Mouse (Mus musculus) midbrain, postnatal 0 days (tissue): Measurements from ENCODE around the gene Slc12a9. TPM values are rescaled to one million over a fixed set of nuclear protein-coding genes. Genes with fewer than 3 reads are reported as not detected.

Source experiments
- ATAC-seq: fragments of 200-750 bp; cut with Nextera tagmentation; 2 replicates; pipeline ENCODE4 v1.8.0; 2017; ENCODE audit warnings: moderate number of reproducible peaks, mild to moderate bottlenecking, moderate TSS enrichment, moderate library complexity; ENCODE audit not compliant: low FRiP score
- DNase-seq: peaks from one replicate; pipeline ENCODE4 v3.0.0-alpha.2; 2015; ENCODE audit warnings: low spot score
- H3K27ac ChIP-seq: fragments of 300-500 bp; sonication (generic); 2 replicates; pipeline ENCODE4 v1.5.1; 2014; ENCODE audit warnings: low read depth, mild to moderate bottlenecking, low read length, mixed read lengths
- H3K27me3 ChIP-seq: fragments of 300-500 bp; sonication (generic); 2 replicates; pipeline ENCODE4 v1.6.1; 2014; ENCODE audit warnings: low read length, control low read depth, mixed read lengths; ENCODE audit not compliant: insufficient read depth
- H3K36me3 ChIP-seq: fragments of 300-500 bp; sonication (generic); 2 replicates; pipeline ENCODE4 v1.6.1; 2014; ENCODE audit warnings: low read length, control low read depth, mixed read lengths; ENCODE audit not compliant: insufficient read depth
- H3K4me1 ChIP-seq: fragments of 300-500 bp; sonication (generic); 2 replicates; pipeline ENCODE4 v1.6.1; 2014; ENCODE audit warnings: mild to moderate bottlenecking, control low read depth, antibody characterized with exemption, low read length, mixed read lengths; ENCODE audit not compliant: insufficient read depth
- H3K4me2 ChIP-seq: fragments of 300-500 bp; sonication (generic); 2 replicates; pipeline ENCODE4 v1.6.1; 2014; ENCODE audit warnings: low read depth, mild to moderate bottlenecking, low read length, mixed read lengths; ENCODE audit not compliant: poor library complexity, severe bottlenecking
- H3K4me3 ChIP-seq: fragments of 300-500 bp; sonication (generic); 2 replicates; pipeline ENCODE4 v1.5.1; 2014; ENCODE audit warnings: low read depth, mild to moderate bottlenecking, low read length, moderate library complexity
- H3K9ac ChIP-seq: fragments of 300-500 bp; sonication (generic); replicated peaks from 2 replicates; pipeline ENCODE4 v1.6.1; 2014; ENCODE audit warnings: mild to moderate bottlenecking, low read length, moderate library complexity, mixed read lengths; ENCODE audit not compliant: poor library complexity, severe bottlenecking
- H3K9me3 ChIP-seq: fragments of 300-500 bp; sonication (generic); 2 replicates; pipeline ENCODE4 v1.6.1; 2016; ENCODE audit warnings: low read length, control low read depth
- CTCF ChIP-seq: IDR thresholded peaks from 2 replicates; pipeline ENCODE4 v1.5.1; 2016; ENCODE audit warnings: antibody characterized with exemption, mild to moderate bottlenecking
- WGBS: fragments of 180-500 bp; shearing (Covaris S2); extraction: QIAGEN DNeasy Blood & Tissue Kit; methylation state at CpG from one replicate; pipeline ENCODE4 v1.1.7; 2014; 5-methylcytosine and 5-hydroxymethylcytosine counted together
- polyA plus RNA-seq: library from polyadenylated mRNA; unstranded; fragments of >200 nt; fragmentation: Nextera tagmentation; extraction: Ambion mirVana; gene quantifications from 2 replicates; pipeline ENCODE4 v1.2.1, GENCODE M21; 2015
- total RNA-seq: library from RNA; depleted of rRNA; stranded (reverse); fragments of >200 nt; gene quantifications from 2 replicates; pipeline ENCODE4 v1.2.3, GENCODE M21; 2014

Gene Slc12a9
- total and polyA plus RNA-seq, 2 experiments from 2014 or later, result 27.8 to 28.9 TPM

DNA sequence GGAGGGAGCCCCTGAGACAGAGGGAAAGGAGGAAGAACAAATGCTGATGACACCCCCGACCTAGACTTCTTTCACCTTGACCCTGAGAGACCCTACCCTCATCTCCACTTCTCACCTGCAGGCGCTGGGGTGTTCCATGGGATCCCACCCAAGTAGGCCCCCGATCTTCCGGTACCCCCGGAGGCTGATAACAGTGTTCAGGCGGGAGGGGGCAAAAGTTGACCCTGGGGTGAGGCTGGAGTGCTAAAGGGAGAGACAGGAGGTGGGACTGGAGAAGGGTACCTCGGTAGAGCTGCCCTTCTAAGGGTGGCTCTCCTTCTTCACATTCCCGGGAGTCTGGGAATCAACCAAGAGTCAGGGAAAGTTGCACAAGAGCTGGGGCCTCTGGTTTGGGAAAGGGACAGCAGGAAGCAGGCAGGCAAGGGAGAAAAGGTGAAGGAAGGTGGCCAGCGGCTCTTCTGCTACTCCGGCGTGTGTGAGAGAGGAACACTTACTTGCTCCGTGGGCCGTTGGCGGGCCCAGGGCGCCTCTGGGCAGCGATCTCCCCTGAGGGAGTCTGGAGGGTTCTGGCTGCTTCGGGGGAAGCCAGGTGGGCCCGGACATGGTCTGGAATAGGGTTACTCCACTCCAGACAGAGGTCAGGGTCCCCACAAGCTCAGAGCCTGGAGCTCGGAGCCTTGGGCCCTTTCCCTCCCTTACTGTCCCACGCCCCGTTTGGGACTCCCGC is 19.8 kb downstream of the Slc12a9 start:
- Histone ChIP-seq H3K27me3 (no peaks in the 10 kb centered on the region), H3K9ac (peak overlapping the region; percentile 51), H3K36me3 (peaks cover 21% of the 10 kb centered on the region), H3K4me2 (peak overlapping the region; percentile 55), H3K4me3 (peak overlapping the region; percentile 31), H3K4me1 (no peaks in the 10 kb centered on the region), H3K27ac (peak overlapping the region; percentile 51; the same call in 1 of the 2 replicates), H3K9me3 (no peaks in the 10 kb centered on the region)
- no peak for DNase-seq
- peak; percentile 17; the same call in 1 of the 2 replicates for ATAC-seq
- TF ChIP-seq CTCF, result no peak
- 7% methylated on average over 22 of the region's 22 CpGs for WGBS

DNA sequence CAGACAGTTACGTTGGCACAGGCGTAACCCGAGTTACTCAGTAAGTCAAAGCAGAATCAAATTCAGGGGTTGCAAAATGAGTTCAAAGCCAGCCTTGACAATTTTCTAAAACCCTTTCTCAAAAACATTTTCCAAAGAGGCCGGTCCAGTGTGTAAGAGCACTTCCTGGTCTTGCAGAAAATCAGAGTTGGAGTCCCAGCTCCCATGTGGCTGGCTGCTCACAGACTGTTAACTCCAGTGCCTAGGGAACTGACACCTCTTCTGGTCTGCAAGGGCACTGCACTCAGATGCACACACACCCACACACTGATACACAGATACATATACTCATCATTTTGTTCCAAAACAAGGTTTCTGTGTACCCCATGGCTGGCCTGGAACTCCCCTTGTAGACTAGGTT is 25.0 kb downstream of the Slc12a9 start:
- DNase-seq (no peak), ATAC-seq (no peak)
- WGBS, result 93% methylated on average over 4 of the region's 4 CpGs
- Histone ChIP-seq H3K4me1 (peaks cover 15% of the 10 kb centered on the region), H3K9ac (peak overlapping the region; percentile 94), H3K4me2 (peak overlapping the region; percentile 54), H3K36me3 (no peaks in the 10 kb centered on the region; the same call in 1 of the 2 replicates), H3K9me3 (no peaks in the 10 kb centered on the region), H3K27ac (peak overlapping the region; percentile 95), H3K27me3 (no peaks in the 10 kb centered on the region), H3K4me3 (peak overlapping the region; percentile 86; the same call in 1 of the 2 replicates)
- TF ChIP-seq CTCF, result peak; percentile 22; the same call in 1 of the 2 replicates

DNA sequence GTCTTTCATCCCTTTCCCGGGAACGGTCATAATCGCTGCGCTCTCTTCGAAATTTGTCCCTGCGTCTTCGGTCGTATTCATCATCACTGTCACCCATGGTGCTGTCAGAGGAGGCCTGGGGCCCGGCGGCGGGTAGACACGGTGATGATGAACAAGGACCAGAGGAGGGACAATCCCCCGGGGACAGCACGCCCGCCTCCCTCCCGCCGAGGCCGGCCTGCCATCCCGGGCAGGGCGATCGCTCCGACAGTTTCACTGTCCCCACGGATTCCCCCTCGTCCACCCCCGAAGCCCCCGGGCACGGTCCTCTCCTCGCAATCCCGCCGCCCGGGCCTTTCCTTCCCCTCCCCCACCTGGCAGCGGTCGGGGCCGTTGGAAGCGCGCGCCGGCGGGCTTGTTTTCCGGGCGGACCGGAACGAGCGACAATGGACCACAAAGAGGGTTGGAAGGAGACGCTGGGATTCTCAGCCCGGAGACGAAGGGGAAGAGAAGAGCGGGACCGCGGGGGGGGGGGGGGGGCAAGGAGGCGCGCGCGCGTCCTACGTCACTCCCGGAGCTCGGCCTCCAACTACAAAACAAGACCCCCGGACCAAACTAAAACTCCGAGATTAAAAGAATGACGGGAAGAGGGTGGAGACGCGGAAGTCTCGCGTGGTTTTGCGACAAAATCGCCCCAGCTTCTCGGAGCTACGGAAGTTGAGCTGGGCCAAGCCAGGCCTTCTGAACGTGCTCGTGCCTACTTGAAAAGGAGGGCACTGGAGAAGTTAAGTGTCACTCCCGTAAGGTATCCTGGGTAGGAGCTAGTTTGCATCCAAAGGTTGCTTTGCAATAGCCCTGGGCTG is 26.1 kb downstream of the Slc12a9 start, which contains the start of gene Srrt:
Gene Srrt (minus strand): TSS at position 604 of the 842 bp plus-strand sequence.
- DNase-seq (peak; percentile 98), ATAC-seq (peak; percentile 90)
- under 1% methylated on average over 62 of the region's 72 CpGs for WGBS
- peaks cover 10% of the 10 kb centered on the region for H3K36me3 ChIP-seq
- no peaks in the 10 kb centered on the region for H3K9me3 ChIP-seq
- H3K27me3 ChIP-seq, result no peaks in the 10 kb centered on the region
- peak within 1 kb of the TSS; percentile 71 for H3K4me2 ChIP-seq
- peaks cover 15% of the 10 kb centered on the region for H3K4me1 ChIP-seq
- H3K9ac ChIP-seq, result peak within 1 kb of the TSS; percentile 94
- no peak for TF ChIP-seq CTCF
- peak within 1 kb of the TSS; percentile 95 for H3K27ac ChIP-seq
- H3K4me3 ChIP-seq, result peak within 1 kb of the TSS; percentile 86

DNA sequence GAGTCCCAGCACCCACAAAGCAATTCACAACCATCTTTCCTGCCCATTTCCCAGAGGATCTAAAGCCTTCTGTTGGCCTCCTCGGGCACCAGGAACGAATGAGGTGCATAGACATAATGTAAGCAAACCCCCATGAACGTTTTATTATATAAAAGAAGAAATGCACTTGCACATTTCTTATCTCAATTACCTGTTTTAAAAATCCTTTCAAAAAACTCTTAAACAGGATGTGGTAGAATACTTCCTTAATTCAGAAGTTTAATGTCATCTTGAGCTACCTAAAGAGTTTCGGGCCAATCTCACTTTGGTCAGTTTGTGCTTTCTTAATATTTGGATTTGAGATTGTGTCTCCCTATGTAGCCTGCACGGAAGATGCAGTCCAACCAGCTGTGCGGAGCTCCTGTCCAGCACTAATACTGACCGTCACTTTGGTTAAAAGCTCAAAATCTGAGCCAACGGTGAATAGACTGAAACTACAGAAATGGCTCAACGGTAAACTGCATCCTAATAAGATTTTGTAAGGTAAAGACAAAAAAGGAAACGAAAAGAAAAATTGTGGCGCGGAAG is 26.9 kb downstream of the Slc12a9 start:
- ATAC-seq (no peak), DNase-seq (no peak)
- H3K9me3 ChIP-seq, result no peaks in the 10 kb centered on the region
- no peaks in the 10 kb centered on the region for H3K27me3 ChIP-seq
- peak overlapping the region; percentile 95 for H3K27ac ChIP-seq
- peak overlapping the region; percentile 86 for H3K4me3 ChIP-seq
- H3K9ac ChIP-seq, result peak overlapping the region; percentile 94
- H3K4me1 ChIP-seq, result peaks cover 15% of the 10 kb centered on the region
- H3K36me3 ChIP-seq, result peaks cover 17% of the 10 kb centered on the region
- TF ChIP-seq CTCF, result no peak
- 18% methylated on average over 12 of the region's 12 CpGs for whole genome bisulfite sequencing
- H3K4me2 ChIP-seq, result peak overlapping the region; percentile 71

DNA sequence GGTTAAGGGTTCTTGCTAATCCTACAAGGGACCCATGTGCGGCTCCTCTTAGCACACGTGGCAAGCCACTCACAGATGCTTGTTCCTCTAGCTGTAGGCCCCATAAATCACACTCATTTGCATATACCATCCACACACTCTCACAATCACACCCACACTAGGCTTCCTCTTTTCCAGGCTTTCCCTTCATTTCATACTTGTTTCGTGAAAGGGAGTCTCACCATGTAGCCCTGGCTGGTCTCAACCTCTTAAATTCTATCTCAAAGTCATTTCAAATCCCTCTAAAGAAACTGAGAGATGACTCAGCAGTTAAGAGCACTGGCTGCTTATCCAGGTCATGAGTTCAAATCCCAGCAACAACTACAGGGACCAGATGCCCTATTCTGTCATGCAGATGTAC is 27.6 kb downstream of the Slc12a9 start:
- no peak for TF ChIP-seq CTCF
- peaks cover 15% of the 10 kb centered on the region for H3K4me1 ChIP-seq
- H3K9ac ChIP-seq, result 0 out of 2 replicates have a peak overlapping the region, but pooled peaks have one; percentile 2
- H3K4me2 ChIP-seq, result peak overlapping the region; percentile 71
- DNase-seq (no peak), ATAC-seq (no peak)
- 75% methylated on average over 3 of the region's 3 CpGs for WGBS
- H3K27me3 ChIP-seq, result no peaks in the 10 kb centered on the region
- no peaks in the 10 kb centered on the region for H3K9me3 ChIP-seq
- peak overlapping the region; percentile 86; the same call in 1 of the 2 replicates for H3K4me3 ChIP-seq
- H3K36me3 ChIP-seq, result peaks cover 24% of the 10 kb centered on the region
- no peak overlapping the region for H3K27ac ChIP-seq
